Comparison of ENCODE assay signal across 9 mouse cellular contexts in the genomic region with DNA sequence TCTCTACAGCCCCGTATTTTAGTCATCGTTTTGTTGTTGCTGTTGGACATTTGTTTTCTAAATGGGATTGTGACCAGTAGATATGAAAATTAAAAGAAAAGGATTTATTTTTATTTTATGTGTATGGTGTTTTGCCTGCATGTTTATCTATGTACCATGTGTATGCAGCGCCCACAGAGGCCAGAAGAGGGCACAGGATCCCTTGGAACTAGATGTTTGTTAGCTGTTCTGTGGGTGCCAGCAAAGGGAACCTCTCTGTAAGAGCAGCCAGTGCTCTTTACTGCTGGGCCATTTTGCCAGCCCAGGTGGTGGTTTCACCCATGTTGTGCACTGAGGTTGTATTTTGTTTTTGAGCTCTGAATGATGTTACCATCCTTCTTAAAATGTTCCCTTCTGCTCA. TPM values are rescaled to one million over a fixed set of nuclear protein-coding genes. Genes with fewer than 3 reads are reported as not detected.
DNase-seq lines count a peak whose midpoint lies in the region; ATAC-seq lines count a peak whose summit lies in the region.
"Had no signal": no experiment of that assay in that cellular context is flagged by ENCODE, and none has a peak within 500 bp of the region (broad histone marks: within the 10 kb centered on the region; RNA-seq: fewer than 3 reads in every experiment).

No protein-coding gene starts in this region.

- DNase-seq in gastrocnemius, adult 18-20 months (ENCODE audit: low spot score), result peak; percentile 43
- no peak for DNase-seq in gastrocnemius, postnatal 25 days
- DNase-seq in A20 (ENCODE audit: low read depth, low spot score), result peak; percentile 56
- DNase-seq in adrenal gland, postnatal 25 days, result peak; percentile 57
- DNase-seq in layer of hippocampus, postnatal 10 days (ENCODE audit: low spot score in 2 of 2), result peak; percentile 69 to 80
- peak; percentile 30 for DNase-seq in mesoderm, embryonic 11.5 days (ENCODE audit: low read depth, low spot score)
- DNase-seq in thymus, postnatal 25 days, result peak; percentile 73
- DNase-seq: liver, embryonic 13.5 days had no signal

- ATAC-seq in frontal cortex, adult (ENCODE audit: low TSS enrichment), result peak; percentile 74

RNA-seq across cellular contexts. Expression of gene Asb1, which starts 33.9 kb away (rescaled TPM):
- 10 to 100 TPM; 14.8 to 16.2 TPM for total RNA-seq in gastrocnemius, adult 18-20 months (2021)
- 10 to 100 TPM; 15.5 TPM for total RNA-seq in gastrocnemius, postnatal 25 days (2021)
- total RNA-seq in adrenal gland, postnatal 25 days (2021), result 17.0 and 19.3 TPM in 2 replicates
- total RNA-seq in layer of hippocampus, postnatal 10 days (2021), result 10 to 100 TPM; 47.0 to 49.1 TPM
